Mouse (Mus musculus): ENCODE results near the gene Nr4a1. TPM values are rescaled to one million over a fixed set of nuclear protein-coding genes. Genes with fewer than 3 reads are reported as not detected.

The Nr4a1 gene
- polyA plus RNA-seq (2012; rRNA removed) = 80.9 and 169 TPM in 2 replicates

- DNase-seq (ENCODE audit: extremely low spot score in 1 of 2, low spot score in 1 of 2) = peak in 1 of 2 experiments; percentile 87
These were observed at the start of gene Nr4a1 for GRCm38 (mm10) chr15:101253886-101254795. Nr4a1 (plus strand) TSS chr15:101254269.

GRCm38 (mm10) chr15:101204781-101205180 is 49.3 kb upstream of the Nr4a1 start:
- DNase-seq (ENCODE audit: extremely low spot score in 1 of 2, low spot score in 1 of 2) = no peak

- DNase-seq (ENCODE audit: extremely low spot score in 1 of 2, low spot score in 1 of 2) = peak in 1 of 2 experiments; percentile 81
These were observed 43.8 kb upstream of the Nr4a1 start for GRCm38 (mm10) chr15:101210228-101210627.

- DNase-seq (ENCODE audit: extremely low spot score in 1 of 2, low spot score in 1 of 2) = no peak
These were observed 43.0 kb upstream of the Nr4a1 start for GRCm38 (mm10) chr15:101210998-101211613.

- no peak for DNase-seq (ENCODE audit: extremely low spot score in 1 of 2, low spot score in 1 of 2)
These were observed 41.6 kb upstream of the Nr4a1 start for GRCm38 (mm10) chr15:101212435-101212834.

DNA sequence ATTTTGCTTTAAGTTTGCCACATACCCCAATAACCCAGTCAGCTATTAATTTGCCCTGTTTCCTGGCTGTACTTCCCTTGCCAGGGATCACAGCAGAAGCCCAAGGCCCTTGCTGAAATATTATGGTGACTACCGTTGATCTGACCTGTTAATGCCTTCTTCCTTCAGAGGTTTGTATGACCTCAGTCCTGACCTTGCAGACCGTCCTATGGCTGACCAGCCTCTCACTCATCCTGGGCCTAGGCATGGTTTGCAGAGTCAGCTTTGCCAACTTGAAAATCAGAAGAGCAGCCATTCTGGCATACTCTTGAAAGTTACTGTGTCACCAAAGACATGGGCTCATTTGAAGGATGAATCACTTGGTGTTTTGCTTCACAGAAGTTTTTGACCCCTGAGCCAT is 38.9 kb upstream of the Nr4a1 start:
- DNase-seq (ENCODE audit: extremely low spot score in 1 of 2, low spot score in 1 of 2) = no peak

GRCm38 (mm10) chr15:101216036-101216435 is 38.0 kb upstream of the Nr4a1 start:
- no peak for DNase-seq (ENCODE audit: extremely low spot score in 1 of 2, low spot score in 1 of 2)

- no peak for DNase-seq (ENCODE audit: extremely low spot score in 1 of 2, low spot score in 1 of 2)
These were observed 33.2 kb upstream of the Nr4a1 start for GRCm38 (mm10) chr15:101220905-101221297.

GRCm38 (mm10) chr15:101221298-101222104 is 32.6 kb upstream of the Nr4a1 start:
- DNase-seq (ENCODE audit: extremely low spot score in 1 of 2, low spot score in 1 of 2) = peak; percentile 80 to 97

DNA sequence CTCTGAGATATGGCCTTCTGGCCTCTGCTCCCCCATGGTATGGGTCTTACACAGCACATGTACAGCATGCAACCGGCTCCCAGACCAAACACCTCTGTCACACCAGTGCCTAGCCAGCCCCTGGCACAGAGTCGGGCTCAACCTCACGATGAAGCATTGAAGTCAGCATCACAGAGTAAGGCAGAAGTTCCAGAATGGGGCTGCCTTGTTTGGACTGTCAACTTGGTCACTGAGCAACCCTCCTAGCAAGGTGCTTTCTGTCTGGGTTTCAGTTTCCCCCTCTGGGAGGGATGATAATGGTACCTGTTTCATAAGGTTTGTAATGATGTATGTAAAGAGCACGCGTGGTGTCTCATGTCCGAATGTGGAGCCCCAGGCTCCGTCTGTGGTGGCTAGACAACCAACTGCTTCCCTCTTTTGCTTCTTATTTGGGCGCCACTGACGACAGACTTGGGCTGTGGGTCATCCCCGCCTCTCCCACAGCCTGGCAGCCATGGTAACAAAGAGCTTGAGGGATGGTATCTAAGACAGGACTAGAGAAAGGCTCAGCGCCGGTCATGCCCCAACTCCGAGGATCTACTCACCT is 31.1 kb upstream of the Nr4a1 start:
- no peak for DNase-seq (ENCODE audit: extremely low spot score in 1 of 2, low spot score in 1 of 2)

GRCm38 (mm10) chr15:101223596-101223995 is 30.5 kb upstream of the Nr4a1 start:
- DNase-seq (ENCODE audit: extremely low spot score in 1 of 2, low spot score in 1 of 2) = no peak

GRCm38 (mm10) chr15:101224006-101224906 is 29.8 kb upstream of the Nr4a1 start, which contains the start of gene Grasp:
Grasp (plus strand) TSS chr15:101224188.
- DNase-seq (ENCODE audit: extremely low spot score in 1 of 2, low spot score in 1 of 2) = peak; percentile 82 to 89

GRCm38 (mm10) chr15:101224977-101225376 is 29.1 kb upstream of the Nr4a1 start:
- DNase-seq (ENCODE audit: extremely low spot score in 1 of 2, low spot score in 1 of 2) = no peak

GRCm38 (mm10) chr15:101227971-101228370 is 26.1 kb upstream of the Nr4a1 start:
- no peak for DNase-seq (ENCODE audit: extremely low spot score in 1 of 2, low spot score in 1 of 2)

DNA sequence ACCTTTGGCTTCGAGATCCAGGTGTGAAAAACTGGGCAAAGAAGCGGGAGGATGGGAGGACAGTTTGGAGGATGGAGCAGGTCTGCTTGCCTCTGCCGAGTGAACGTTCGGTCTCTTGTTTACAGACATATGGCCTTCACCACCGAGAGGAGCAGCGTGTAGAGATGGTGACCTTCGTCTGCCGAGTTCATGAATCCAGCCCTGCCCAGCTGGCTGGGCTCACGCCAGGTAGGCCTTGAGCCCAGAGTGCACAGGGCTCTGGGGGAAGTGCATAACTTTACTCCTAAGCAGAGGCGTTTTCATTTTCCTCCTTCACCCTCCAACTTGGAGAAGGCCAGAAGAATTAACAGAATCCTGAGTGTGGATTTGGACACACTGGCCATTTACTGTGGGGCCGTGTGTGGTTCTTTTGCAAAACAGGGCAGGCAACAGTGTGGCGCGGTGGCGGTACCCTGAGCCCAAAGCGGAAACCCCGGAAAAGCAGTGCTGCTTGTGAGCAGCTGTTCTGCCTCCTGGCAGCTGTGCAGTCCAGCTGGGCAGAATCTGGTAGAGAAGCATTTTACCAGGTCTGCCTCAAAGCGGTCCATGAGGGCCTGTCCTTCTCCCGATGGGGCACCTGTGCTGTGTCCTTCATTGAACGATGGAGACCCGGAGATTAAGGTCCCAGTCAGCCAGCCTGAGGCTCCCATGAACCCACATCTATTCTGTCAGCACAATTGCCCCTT is 25.0 kb upstream of the Nr4a1 start:
- no peak for DNase-seq (ENCODE audit: extremely low spot score in 1 of 2, low spot score in 1 of 2)

DNA sequence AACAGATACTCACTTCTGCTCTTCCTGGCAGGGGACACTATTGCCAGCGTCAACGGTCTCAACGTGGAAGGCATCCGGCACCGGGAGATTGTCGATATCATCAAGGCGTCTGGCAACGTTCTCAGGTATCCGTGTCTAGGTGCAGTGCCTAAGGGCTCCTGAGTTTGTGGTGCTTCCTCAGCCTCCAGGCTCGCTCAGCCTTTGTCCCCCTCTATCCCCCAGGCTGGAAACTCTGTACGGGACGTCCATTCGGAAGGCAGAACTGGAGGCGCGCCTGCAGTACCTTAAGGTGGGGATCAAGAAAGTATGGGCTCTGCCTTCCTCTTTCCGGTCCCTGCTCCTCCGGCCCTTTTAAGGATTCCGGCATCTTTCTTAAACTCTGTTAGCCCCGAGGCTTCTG is 23.6 kb upstream of the Nr4a1 start:
- no peak for DNase-seq (ENCODE audit: extremely low spot score in 1 of 2, low spot score in 1 of 2)

DNA sequence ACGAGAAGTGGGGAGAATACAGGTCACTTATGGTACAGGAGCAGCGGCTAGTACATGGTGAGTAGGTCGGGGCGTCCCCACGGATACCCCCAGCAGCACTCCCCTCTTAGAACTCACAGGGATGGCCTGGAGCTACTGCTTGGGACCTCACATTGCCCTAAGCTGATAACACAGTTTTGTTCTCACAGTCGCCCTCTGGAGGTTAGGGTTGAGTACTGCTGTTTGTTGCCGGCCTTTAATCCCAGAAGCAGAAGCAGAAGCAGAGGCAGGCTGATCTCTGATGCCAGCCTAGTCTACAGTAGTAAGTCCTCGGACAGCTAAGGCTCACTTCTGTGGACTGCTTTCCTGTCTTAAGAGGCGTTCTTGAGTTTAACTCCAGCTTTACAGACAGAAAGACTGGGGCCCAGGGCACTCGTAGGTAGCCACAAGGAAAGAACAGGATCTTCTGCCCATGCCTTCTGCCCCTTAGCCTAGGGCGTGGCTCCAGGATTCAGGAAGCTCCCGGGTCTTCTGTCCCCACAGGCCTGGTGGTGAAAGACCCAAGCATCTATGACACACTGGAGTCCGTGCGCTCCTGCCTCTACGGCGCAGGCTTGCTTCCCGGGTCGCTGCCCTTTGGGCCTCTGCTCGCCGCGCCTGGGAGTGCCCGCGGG is 22.9 kb upstream of the Nr4a1 start:
- DNase-seq (ENCODE audit: extremely low spot score in 1 of 2, low spot score in 1 of 2) = no peak

GRCm38 (mm10) chr15:101231648-101232180 is 22.4 kb upstream of the Nr4a1 start:
- DNase-seq (ENCODE audit: extremely low spot score in 1 of 2, low spot score in 1 of 2) = no peak
